In the genomic region with DNA sequence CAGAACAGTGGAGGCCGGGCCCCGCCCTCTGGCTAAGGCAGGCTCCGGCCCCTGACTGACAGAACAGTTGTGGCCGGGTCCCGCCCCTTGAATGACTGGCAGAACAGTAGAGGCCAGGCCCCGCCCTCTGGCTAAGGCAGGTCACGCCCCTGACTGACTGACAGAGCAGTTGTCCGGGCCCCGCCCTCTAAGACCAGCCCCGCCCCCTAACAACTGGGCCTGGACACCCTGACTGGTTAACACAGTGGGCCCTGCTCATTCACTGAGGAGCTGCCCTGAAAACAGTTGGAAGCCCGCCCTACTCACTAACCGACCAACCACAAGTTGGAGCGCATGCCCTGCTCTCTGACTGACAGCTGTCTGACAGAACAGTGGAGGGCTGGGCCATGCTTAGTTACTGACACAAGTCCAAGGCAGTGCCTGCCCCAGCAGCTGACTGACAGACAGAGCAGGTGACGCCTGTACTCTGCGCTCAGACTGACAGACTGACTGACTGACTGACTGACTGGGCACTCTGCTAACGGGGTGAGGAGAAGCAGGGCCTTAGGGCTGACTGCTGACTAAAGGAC, we compare ENCODE assay signal across 9 mouse cellular contexts. TPM values are rescaled to one million over a fixed set of nuclear protein-coding genes. Genes with fewer than 3 reads are reported as not detected.
DNase-seq lines count a peak whose midpoint lies in the region; ATAC-seq lines count a peak whose summit lies in the region.
"Had no signal": no experiment of that assay in that cellular context is flagged by ENCODE, and none has a peak within 500 bp of the region (broad histone marks: within the 10 kb centered on the region; RNA-seq: fewer than 3 reads in every experiment).

No protein-coding gene starts in this region.

- H3K9me3 ChIP-seq in liver, embryonic 12.5 days (replicated peaks) = no peaks in the 10 kb centered on the region

- H3K4me2 ChIP-seq in liver, embryonic 12.5 days = peak overlapping the region; percentile 72

- H3K4me3 ChIP-seq in liver, embryonic 12.5 days = peak overlapping the region; percentile 17

- H3K27ac ChIP-seq in liver, embryonic 12.5 days = peak overlapping the region; percentile 77

- H3K9ac ChIP-seq in liver, embryonic 12.5 days = 0 out of 2 replicates have a peak overlapping the region, but pooled peaks have one; percentile 3

- H3K36me3 ChIP-seq in liver, embryonic 12.5 days = no peaks in the 10 kb centered on the region
- H3K36me3 ChIP-seq: G1E had no signal

- DNase-seq in heart, adult 11 months = peak; percentile 96
- no peak for DNase-seq in heart, adult 8-10 months (ENCODE audit: low spot score)
- peak; percentile 90 for DNase-seq in embryo, embryonic 10 days (ENCODE audit: low spot score)
- peak; percentile 43 to 81 for DNase-seq in gastrocnemius, postnatal 4 days (ENCODE audit: low spot score in 2 of 2)
- peak; percentile 85 for DNase-seq in kidney, adult 11 months
- peak; percentile 31 to 53 for DNase-seq in monocyte, adult 2 months (ENCODE audit: low read depth in 1 of 2, low spot score in 2 of 2)
- peak; percentile 91 for DNase-seq in testis, postnatal 14 days (ENCODE audit: low spot score)

- ATAC-seq in liver, embryonic 12.5 days = peak; percentile 92

- 5% methylated on average over 16 of the region's 16 CpGs for WGBS in liver, embryonic 12.5 days (ENCODE audit: insufficient replicate concordance)

- peaks cover 36% of the 10 kb centered on the region for H3K4me1 ChIP-seq in liver, embryonic 12.5 days

- H3K27me3 ChIP-seq in liver, embryonic 12.5 days (replicated peaks) = 0 out of 2 replicates have a peak, but pooled peaks cover 10% of the 10 kb centered on the region

RNA-seq across cellular contexts. Expression of a gene that starts 56.1 kb away (rescaled TPM):
- total RNA-seq in heart, adult 8-10 months (2022) = 10 to 100 TPM; 15.4 to 21.6 (median 20.3) TPM
- total RNA-seq in gastrocnemius, postnatal 4 days (2021) = 10 to 100 TPM; 50.3 to 50.7 TPM
- 1.9 and 2.0 TPM in 2 replicates for polyA plus RNA-seq in liver, embryonic 12.5 days (2016; fragmentation: Nextera tagmentation; extraction: Ambion mirVana)
- polyA plus RNA-seq: G1E had no signal
